Mouse (Mus musculus): ENCODE measurements around the gene Phactr3.
"Not testable (repeated sequence)": the region's sequence is repeated elsewhere in the genome, so short reads cannot be mapped to it uniquely, and the experiment has no call there.

The Phactr3 gene

DNA sequence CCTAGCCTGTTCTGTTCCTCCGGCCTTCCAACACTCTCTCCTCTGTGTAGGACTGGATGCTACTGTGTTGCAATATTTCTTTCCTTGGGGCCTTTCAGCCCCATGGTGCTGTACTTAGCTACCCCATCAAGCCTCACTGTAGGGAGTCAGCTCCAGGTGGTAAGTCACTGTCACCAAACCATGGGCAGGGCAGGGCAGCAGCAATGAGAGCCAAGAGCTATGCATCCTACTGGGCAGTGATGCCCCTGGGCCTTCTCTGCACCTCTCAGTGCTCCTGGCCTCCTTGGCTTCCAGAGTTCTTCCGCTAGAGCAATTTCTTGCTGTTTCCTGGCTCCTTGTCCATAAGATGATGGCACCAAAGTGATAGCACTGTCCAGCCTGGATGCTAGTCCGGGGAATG is 205.6 kb downstream of the Phactr3 start:
- no peak for DNase-seq (ENCODE audit: extremely low read depth, insufficient read length, low spot score)

DNA sequence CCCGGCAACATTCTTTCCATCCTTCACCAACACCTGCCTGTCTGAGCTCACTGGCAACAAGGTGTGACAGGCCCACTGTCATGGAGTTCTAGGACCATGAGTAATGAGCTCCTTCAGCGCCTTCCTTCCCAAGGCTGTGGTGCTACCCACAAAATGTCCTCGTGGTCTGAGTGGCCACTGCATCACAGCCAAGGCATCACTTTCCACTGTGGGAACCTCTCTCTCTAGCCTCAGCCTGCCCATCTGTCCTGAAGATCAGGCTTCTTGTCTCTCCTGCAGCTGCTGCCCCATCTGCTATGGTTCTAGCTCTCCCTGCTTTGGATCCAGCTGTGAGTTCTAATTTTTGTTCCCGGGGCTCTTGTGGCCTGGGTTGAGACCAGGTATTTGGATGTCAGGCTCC is 206.0 kb downstream of the Phactr3 start:
- DNase-seq (ENCODE audit: extremely low read depth, insufficient read length, low spot score): no peak

DNA sequence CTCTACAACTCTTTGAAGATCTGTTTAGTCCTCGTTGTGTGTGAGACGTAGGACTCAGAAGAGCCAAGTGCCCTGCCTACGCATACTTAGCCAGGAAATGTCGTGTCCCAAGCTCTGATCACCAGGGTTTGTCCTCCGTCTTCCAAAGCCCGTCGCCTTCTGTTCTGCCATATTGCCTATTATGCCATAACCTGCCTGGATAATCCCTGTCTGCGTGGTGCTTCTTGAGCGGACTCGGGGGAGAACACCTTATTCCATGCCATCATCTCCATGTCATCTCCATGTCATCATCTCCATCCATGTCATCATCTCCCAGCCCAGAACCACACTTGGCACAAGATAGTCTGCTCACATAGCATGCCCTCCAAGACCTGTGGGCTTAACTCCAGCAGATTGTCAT is 207.3 kb downstream of the Phactr3 start:
- DNase-seq (ENCODE audit: extremely low read depth, insufficient read length, low spot score): no peak

DNA sequence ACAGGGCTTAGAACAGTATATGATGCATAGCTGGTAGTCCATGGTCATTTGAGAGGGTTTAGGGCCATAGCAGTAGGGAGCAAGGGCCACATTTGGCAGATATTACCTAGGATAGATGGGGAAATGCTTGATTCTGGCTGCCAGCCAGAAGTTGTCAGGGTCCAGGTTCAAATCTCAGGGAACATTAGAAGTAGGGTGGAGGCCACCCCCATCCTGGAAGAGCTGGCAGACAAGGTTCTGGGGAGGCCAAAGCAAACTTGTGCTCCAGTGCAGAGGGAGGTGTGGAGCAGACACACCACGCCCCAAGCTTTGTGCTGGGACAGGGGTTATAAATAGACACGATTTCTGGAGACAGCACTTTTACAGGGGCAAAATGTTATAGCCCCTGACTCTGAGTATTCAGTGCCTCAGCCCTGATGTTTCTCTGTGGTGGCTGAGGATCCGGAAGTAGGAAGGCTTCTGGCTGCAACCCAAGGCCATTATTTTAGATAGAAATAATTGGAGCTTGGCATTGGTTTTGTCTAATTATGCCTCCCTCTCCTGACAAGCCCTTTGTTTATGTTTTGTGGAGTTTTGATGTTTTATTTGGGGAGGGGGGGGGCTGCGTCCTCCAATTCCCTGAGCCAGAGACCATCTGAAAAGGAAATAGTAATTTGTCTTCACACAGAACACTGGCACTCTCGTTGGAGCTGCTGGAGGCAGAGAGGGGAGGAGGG is 208.1 kb downstream of the Phactr3 start:
- DNase-seq (ENCODE audit: extremely low read depth, insufficient read length, low spot score): no peak

DNA sequence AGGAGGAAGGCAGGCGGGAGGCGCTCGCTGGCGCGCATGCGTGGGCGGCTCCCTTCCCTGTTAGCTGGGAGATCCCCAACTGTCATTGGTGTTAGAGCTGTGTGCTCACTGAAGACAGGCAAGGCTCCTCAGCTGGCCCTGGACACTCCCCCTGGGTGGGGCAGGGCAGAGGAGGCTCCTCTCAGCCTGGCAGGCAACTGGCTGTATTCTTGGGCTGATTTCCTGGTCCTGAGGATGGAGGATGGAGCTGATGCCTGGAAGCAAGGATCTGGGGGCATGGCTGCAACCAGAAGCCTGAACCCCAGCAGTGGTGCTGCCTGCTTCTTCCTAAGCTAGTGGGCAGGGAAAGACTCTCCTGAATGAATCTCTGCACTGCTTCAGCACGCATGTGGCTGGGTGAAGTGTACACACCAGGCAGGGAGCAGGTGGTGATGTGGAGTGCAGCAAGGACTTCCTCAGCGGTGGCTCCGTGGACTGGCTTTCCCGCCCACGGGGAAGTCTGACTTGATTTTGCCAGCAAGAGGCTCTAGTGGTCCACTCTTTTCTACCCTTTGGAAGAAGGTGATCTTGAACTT is 208.8 kb downstream of the Phactr3 start:
- DNase-seq (ENCODE audit: extremely low read depth, insufficient read length, low spot score): no peak

DNA sequence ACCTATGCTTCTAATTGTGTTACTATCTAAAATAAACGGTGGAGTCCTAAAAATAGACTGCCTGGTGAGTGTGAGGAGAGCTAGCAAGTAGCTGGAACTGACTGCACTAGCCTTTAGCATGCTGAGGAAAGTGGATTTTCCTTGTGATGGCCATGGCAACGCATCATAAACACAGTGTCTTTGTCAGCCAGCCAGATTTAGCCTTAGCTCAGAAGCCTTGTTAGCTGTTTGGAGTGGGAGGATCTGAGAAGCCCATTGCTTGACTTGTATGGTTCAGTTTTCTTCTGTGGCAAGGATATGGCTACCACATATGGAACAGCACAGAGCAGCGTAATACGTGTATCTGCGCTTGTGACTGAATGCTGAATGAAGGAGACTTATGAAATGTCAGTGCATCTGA is 210.8 kb downstream of the Phactr3 start:
- no peak for DNase-seq (ENCODE audit: extremely low read depth, insufficient read length, low spot score)

DNA sequence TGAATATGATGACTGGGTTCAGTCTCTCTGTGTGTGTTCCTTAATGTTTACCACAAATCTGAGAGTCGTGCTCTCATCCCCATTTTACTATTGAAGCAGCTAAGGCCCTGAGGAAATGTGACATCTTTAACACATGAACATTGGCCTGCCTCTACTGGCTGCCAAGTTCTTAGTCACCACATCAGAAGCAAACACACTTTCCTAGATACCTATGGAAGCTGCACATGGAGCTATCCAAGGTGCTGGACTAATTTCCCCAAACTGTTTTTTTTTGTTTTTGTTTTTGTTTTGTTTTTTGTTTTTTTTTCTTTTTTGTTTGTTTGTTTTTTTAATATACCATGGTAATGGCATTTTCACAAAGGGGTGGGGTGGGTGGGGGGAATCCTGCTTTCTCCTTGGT is 211.2 kb downstream of the Phactr3 start:
- no peak for DNase-seq (ENCODE audit: extremely low read depth, insufficient read length, low spot score)

DNA sequence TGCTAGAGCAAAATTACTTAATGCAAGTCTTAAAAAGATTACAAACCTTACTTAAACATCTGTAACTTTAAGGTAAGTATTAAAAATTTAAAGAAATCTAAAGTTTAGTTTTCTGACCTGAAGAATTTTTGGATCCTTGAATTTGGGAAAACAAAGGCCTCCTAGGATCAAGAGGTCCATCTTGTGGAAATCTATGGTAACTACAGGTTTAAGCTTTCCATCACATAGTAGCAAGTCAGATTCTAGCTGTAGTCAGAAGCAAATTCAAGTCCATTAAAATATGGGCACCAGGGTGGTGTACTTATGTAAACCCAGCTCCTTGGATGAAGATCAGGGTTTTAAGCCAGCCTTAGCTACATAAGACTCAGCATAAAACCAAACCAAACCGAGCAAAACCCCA is 219.1 kb downstream of the Phactr3 start:
- DNase-seq (ENCODE audit: extremely low read depth, insufficient read length, low spot score): no peak

DNA sequence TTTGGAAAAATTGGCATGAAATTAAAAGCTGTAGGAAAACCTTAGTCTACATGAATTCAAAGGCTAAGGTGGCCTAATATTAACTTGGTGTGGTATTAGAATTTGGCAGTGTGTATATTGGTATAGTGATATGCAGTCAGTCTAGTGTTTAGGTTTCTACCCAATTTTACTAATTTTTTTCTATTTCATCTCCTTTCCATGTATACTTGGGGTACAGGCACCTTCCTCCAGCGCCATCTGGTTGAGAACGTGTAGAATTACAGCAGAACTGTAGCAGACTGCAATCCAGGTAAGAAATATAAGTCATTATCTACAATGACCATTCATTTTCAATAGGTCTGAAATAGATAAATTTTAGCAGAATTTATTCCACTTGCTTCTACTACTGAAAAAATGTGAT is 220.3 kb downstream of the Phactr3 start:
- DNase-seq (ENCODE audit: extremely low read depth, insufficient read length, low spot score): no peak

DNA sequence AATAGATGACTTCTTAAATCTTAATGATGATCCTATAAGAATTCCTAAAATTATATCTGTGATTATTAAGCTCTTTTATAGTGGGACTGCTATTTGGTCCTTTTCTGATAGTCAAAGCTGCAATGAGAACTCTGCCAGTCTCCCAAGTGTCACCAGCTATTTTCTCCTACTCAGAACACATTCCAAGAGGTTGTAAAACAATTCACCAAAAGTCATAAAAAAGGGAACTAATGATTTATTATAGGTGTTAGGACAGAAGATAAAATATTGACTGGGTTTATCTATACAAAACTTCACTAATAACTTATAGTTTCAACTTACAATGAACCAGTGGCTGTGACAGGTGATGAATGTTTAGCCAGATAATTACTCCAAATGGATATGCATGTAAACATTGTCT is 223.3 kb downstream of the Phactr3 start:
- DNase-seq (ENCODE audit: extremely low read depth, insufficient read length, low spot score): not testable (repeated sequence)

DNA sequence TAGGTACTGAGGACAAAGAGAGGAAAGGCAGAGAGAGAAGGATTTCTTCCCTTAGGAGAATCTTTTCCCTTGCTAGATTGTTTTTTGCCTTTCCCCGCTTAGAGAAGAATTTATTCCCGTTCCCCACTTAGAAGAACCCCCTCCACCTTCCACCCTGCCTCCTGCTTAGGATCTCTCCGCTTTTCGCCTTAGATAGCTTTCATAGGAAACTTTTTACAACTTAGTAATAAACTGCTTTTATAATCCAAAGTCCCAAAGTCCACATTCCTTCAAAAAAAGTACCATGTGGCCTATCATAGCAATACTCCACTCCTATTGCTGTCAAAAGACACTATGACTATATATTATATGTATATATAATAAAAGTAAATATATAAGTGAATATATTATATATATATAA is 223.8 kb downstream of the Phactr3 start:
- DNase-seq (ENCODE audit: extremely low read depth, insufficient read length, low spot score): no peak
